Mouse (Mus musculus) CD4-positive helper T cell, adult 2 months (primary cell): ENCODE data around the gene AC109138.7.

ENCODE experiments used
- DNase-seq: peaks from one replicate; pipeline ENCODE4 v3.0.0-alpha.2; 2012; ENCODE audit warnings: low read depth, missing footprints, low spot score

AC109138.7 gene

DNA sequence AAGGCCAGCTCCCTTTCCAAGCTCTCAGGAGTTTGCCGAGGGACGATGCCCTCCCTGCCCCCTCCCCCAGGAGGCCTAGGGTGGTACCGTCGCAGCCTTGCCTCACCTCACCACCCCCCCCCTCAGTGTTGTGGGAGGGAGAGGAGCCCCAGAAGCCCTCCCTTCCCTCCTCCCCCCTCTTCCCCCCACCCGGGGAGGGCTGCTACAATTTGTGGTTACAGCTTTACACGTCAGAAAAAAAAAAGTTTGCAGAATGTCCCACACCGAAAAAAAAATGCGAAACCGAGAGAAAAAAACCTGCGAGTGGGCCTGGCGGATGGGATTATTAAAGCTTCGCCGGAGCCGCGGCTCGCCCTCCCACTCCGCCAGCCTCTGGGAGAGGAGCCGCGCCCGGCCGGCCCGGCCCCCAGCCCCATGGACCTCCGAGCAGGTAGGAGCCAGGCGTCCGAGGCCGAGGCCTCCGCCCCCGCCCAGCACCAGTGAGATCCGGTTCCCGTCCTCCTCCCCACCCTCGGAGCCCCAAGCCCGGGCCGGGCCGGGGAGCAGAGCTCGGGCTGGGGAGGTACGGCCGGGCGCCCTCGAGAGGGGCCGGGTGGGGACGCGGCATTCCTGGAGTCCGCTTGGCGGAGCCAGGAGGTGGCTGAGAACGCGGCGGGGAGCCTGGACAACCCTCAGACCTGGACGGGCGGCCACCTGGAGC lies at the start of gene AC109138.7, which contains the start of gene Clcf1:
Gene AC109138.7, plus strand, starts transcription at position 287 of the 700 bp plus-strand sequence.
Gene Clcf1, plus strand, starts transcription at position 168 of the 700 bp plus-strand sequence.
- DNase-seq: peak; percentile 92

DNA sequence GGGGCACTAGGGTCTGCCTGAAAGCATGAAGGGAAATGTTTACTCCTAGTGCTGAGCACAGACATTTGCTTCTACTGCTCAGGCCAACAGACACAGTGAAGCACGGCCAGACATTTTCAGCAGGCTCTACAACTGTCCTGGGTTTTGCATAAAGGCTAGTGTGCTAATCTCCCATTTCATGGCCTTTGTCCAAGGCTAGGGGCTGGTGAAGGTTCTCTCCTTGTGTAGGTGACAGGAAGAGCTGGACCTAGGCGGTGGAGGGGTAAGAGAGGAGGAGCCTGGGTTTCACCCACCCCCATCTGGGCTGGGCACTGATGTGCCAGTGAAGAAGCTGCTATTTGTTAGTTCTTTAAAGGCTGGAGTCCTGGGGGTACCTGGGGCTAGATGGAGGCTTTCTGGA lies 49.4 kb upstream of the AC109138.7 start:
- DNase-seq: no peak

DNA sequence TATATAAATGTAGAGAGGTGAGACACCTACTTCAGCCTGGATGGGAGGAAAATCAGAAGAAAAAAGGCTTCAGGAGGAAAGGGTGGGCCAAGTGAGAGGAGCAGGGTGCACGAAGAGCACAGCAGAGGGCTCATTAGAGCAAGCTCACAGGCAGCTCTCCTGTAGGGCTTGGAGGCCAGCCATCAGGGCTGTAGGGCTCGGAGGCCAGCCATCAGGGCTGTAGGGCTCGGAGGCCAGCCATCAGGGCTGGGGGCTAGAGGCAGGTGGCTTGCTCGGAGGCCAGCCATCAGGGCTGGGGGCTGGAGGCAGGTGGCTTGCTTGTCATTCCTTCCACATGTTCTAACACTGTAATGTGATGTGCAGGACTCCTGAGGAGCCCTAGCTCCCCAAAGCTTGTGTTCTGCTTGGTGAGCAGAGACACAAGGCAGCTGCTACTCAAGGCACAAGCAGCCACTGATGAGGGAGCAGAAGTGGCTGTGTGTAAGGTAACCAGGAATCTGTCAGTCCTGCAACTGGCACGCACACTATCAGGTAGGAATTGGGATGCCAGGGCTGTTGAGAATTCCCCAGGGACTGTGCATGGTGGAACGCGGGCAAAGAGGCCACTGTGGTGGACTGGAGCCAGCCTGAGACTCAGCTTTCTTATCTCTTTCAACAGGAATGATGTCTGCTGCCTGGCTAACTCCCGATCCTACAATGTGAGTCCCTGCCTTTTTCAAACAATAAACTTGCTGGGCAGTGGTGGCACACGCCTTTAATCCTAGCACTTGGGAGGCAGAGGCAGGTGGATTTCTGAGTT lies 47.3 kb upstream of the AC109138.7 start:
- no peak for DNase-seq

DNA sequence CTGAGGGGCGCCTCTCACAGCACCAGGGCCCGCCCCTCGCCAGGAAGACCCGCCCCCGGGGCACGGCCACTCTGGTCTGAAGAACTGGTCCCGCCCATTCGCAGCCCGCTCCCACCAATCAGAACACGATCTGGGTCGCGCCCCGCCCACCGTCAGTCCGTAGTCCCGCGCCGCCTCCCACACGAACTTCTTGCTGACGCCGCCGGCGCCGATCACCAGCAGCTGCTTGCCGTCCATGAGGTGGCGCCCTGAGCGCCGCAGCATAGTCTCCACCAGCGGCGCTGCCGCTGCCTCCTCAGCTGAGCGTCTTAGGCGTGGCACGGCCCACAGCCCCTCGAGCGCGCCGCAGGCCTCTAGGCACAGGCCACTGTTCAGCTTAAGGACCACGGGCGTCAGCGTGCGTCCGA lies 44.8 kb upstream of the AC109138.7 start:
- DNase-seq: peak; percentile 99

DNA sequence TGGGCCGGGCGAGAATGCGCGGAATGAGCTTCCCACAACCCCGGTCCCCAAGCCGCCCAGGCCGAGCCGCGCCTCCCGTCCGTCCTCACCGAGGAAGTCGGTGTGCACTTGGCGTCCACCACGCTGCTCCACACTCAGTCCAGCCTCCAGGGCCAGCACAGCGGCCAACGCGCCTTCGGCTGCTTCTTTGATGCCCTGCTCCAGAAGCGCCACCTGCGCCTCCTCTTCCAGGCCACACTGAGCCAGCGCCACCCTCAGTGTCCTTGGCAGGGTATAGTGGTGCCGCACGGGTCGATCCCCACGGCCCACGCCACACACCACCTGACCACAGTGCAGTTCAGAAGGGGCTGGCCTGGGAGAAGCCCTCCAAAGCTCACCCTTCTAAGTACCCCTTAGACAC lies 44.3 kb upstream of the AC109138.7 start:
- no peak for DNase-seq

DNA sequence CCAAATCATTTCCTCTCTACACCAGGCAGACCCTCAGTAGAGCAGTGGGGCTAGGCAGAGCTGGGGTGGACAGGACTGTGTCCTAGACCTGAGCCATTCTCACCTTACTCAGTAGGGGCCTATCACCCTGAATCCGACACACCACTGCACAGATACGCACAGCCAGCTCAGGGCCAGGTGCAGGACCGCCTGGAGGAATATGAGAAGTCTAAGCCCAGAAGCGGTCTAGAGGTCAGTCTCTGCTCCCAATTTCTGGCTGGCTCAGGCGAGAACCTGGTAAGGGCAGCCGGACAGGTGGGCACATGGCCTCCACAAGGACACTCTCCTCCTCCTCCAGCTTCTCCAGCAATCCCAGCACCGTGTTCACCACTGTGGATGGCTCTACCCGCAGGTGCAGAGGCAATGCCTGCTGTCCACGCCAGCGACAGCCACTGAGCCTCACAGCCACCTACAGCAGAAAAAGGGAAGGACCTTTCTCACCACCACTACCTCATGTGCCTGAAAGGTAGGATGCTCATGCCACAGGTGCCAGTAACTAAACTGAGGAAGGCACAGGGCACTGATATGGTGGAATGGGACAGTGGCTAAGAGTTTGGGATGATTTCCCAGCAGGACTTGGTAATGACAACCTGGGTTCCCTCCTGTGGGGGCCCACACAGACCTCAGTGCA lies 43.3 kb upstream of the AC109138.7 start:
- no peak for DNase-seq

DNA sequence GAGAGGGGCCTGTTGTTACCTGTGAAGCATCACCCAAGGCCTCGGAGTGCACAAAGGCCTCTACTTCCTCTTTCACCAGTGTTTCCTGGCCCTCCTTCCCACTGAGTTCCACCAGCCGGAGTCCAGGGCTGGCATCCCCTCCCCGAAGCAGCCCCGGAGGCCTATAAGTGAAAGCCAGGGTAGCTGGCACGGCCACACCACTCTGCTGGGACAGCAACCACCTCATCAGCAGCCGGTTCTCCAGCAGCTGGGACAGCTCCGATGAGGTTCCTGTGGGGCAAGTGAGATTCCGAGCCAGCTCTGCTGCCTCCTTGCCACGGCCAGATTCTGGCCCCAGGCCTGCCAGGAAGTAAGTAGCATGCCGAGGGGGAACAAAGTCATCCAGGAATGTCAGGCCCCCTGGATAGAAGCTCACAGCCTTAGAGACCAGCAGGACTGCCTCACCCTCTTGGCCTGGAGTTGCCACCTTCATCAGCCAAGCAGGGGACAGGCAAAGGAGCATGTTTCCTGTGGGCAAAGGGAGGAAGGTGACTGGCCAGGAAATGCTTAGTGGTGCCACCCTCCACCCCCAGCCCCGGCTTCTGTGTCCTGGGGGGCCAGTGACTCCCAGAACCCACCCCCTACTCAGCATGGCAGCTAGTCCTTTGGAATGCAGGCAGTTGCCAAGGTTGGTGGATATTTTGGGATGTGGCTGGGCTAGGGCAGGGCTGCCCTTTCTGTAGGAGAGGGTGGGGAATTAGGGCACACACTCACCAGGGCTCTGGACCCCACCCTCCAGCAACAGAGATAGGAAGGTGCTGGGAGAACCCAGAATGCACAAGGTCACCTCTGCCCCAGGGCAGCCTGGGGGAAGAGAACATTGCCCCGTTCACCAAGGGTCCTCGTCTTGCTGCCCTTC lies 42.5 kb upstream of the AC109138.7 start:
- DNase-seq: no peak

DNA sequence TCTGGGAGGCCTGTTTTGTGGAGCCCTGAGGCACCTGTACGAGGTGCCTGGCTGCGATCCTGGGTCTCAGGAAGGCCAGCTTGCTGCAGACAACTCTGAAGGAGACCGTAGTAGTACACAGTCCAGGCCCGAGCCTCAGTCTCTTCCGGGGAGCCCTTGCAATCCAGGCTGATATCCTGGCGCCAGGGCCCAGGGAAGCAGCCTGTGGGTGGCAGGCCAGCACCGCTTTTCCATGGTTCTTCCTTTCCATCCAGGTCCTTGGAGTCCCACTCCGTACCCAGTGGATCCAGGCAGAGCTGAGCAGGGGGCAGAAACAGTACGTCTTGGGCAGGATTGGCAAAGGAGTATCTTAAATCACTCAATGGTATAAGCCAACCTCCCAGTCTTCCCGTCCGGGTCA lies 41.2 kb upstream of the AC109138.7 start:
- no peak for DNase-seq

DNA sequence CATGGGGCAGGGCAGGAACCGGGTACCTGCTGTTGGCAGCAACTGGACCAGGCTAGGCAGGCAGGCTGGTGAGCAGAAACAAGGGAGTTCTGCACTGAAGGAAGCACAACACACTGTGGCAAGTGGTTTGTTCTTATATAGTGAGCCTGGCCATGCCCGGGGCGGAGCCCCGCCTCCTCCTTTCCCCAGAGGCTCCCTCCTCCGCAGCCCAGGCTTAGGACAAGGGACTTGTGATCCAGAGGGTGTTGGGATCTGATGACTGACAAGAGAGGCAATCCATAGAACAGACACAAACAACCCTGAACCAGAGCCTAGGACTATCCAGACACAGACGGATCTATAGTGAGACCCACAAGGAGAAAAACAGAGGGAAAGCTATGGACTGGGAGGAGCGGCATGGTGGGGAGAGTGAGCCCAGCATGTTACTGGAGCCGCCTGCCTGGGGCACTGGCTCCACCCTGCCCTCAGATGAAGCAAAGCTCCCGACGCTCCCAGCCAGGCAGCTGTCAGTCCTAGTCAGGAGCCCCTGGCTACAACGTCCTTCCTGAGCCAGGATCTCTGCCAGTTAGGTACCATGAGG lies 38.7 kb upstream of the AC109138.7 start, which contains the start of gene Carns1:
Gene Carns1, minus strand, starts transcription at position 112 of the 580 bp plus-strand sequence.
- DNase-seq: no peak

DNA sequence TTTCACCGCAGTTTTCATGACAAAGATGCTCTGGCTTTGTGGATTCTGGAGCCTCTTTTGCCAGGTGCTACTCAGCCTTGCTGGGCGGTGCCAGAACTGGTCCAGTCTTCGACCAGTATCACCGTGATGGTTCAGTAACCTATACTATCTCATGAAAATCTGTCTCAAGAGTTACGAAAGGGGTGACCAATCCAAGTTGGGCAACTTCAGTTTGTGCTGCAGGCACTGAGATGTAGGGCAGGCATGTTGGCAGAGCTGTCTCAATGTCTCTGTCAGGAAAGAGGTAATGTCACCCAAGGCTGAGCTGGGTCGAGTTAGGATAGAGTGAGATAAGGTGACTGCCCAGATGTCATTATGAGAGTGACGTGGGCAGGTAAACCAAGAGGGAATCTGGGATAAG lies 33.7 kb upstream of the AC109138.7 start:
- no peak for DNase-seq

DNA sequence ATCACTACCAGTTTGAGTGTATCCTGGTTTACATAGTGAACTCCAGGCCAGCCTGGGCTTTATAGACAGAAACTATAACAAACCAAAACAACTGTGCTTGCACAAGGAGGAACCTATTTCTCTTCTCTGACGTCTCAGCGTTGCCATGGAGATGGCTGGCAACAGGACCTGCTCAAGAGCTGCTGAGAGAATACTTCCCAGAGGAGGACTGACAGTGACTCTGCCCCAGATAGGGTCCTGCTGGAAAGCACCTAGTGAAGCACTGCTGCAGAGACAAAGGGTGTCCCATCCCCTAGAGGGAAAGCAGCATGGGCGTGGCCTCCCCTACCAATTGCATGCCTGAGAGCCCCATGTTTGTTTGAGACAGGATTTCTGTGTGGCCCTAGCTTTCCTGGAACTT lies 32.3 kb upstream of the AC109138.7 start:
- peak; percentile 77 for DNase-seq

DNA sequence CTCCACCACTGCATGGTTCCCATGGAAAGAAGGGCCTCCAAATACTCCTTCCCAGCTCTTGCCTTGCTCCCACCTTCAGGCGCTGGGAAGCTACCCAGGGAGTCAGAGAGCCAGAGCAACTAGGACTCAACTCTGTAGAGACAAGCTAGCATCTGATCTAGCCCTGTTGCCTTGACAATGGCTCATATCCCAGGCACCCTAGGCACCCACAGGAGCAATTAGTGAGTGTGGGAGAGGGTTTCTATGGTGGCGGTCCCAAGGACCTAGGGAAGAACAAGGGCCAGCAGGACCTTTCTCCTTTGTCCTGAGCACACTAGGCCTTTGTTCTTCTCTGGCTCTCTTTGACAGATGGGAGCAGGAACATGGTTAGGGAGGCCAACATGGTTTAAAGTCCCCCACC lies 30.5 kb upstream of the AC109138.7 start:
- DNase-seq: no peak

DNA sequence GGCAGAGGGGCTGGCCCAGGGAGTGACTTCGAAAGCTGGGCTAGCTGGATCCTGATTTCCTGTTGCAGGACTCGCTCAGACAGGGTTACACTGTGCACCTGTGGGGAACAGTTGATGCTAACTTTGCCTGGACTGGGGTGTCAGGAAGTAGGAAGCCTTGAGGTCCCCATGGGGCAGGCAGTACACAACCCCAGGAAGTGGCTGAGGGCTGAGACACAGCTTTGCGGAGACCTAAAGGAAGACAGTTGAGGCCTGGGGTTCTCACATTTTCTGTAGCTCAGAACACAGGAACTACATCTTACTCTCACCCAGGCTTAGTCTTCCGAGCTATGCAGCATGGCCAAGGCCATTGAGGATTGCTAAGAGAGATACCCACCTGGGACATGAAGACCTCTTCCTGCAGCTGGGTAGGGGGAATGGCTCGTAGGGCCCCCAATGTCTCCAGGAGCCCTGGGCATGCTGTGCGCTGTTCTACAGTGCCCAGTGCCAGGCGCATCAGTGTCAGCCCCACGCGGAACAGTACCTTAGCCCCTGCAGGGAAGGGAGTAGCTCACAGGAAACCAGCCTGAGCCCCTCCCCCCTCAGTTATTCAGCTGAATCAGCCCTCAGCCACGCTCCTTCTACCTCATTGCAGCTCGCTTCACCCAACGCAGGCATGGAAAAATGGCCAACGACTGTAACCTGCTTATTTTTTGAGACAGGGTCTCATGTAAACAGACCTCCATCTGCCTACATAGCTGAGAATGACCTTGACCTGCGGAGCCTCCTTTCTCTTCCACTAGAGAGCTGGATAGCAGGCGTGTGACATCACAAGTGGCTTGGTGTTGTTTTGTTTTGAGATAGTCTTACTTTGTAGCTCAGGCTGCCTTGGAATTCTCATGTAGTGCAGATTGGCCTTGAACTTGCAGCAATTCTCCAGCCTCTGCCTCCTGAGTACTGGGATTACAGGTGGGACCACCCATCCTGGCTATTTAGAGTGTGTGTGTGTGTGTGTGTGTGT lies 28.9 kb upstream of the AC109138.7 start:
- DNase-seq: peak; percentile 88

DNA sequence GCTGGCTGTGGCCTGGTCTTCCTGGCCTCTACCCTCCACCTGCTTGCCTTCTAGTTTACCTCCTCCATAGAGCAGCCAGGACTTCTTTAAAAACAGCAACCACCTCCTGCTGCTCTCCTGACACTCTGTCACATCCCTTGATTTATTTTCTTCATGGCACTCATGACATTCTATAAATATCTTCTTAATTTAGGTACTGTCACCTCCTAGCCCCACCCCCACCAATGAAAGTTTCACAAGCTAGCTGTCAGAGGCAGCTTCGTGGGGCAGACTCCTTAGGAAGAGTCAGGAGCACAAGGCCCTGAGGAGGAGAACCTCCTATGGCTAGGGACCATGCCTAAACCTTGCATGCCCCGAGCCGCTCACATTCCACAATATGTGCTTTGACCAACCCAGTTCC lies 26.9 kb upstream of the AC109138.7 start:
- DNase-seq: no peak

DNA sequence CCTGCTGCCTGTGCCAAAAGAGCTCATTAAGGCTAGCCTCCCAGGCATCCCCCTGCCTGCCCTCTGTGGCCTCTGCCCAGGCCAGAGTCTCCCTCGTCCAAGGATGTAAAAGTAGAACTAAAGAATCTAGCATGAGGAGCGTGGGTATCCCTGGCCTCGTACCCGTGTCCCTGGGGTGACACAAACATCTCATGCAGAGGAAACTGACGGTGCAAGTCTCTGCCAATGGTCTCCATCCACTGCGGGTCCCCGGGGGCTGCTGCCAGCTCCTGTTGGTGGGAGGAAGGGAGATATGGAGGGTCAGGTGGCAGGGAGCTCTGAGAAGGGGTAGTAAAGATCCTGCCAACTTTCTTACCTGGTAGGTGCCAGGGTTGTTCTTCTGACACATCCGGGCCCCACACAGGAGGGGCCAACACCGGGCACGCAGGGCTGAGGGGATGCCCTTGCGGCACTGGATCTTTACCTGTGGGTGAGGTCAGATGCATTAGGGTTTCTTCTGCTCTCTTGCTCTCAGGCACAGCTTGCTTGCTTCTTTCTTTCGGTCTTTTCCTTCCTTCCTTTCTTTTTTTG lies 25.0 kb upstream of the AC109138.7 start:
- DNase-seq: peak; percentile 49

DNA sequence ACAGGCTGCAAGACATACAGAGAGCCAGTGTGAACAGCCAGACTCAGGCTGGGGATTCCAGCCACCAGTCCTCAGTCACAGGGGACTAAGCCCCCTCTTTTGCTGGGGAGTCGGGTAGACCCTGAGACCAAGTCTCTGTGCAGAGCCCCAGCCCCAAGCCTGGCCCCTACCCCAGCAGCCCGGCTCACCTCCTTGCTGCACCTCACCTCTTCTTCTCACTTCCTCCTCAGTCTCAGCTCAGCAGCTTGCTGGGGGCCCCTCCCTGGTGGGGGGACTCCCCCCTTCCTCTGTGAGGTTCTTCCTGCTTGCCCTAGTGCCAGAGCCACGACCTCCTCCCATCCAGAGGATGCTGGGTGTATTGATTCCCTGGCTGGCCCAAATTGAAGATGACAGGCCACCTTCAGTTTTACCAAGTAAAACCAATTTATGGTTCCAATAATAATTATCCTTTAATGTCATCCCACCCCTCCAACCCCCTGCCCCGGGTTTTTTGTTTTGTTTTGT lies 23.3 kb upstream of the AC109138.7 start, which contains the start of gene Tbc1d10c:
Gene Tbc1d10c, minus strand, starts transcription at position 454 of the 504 bp plus-strand sequence.
- DNase-seq: peak; percentile 89

DNA sequence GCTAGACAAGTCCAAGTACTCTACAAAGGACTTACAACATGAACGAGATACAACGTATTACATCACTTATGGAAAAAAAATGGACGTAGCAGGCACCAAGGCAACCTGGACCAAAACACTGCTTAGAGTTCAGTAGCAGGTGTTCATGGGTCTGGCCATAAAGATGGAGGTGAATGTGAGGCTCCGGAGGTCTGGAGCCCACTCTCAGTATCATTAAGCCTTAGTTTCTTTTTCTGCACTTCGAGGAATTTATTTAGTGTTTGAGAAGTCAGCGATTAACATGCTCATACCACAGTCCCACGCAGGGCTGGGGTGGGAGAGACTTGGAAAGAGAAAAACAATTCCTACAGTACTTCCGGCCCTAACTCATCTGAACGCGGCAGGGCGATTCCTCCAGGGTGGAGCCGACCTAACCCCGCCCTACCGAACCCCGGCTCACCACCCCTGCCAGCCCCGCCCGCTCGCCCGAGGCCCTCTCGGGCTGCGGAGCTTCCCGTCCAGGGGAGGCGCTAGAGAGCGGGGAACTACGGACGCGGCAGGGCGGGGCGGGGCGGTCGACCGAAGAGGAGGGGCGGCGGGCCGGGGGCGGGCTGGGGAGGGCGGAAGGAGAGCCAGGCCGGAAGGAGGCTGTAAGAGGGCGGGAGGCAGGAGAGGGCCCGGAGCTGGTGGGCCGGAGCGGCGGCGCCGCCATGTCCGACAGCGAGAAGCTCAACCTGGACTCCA lies 22.5 kb upstream of the AC109138.7 start, which contains the start of gene Ppp1ca:
Gene Ppp1ca, plus strand, starts transcription at position 538 of the 723 bp plus-strand sequence.
- DNase-seq: peak; percentile 97
